Mouse (Mus musculus): ENCODE measurements at regions not wholly inside any gene's neighbourhood (a gene's known extent, or its start where the extent isn't known, plus 50 kb on each side); places are given as distances from the start of the nearest gene placed in this dataset.

DNA sequence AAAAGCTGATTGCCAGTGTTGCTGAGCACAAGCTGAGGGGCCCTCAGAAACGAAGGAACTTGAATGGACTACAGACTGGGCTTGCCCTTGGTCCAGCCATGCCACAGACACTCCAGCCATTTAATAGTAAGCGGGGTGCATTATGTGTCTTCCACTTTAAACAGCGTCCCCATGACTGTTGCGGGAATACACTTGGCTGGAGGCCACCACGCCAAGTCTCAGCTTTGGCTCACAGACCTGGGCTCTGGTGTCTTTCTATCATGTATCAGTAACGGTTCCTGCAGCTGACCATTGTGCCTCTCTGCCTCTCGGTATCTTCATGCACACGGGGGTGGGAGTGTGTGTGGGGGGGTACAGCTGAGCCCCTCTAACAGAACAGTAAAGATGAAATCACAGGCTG lies 62.0 kb upstream of the Sdk2 start:
- TF ChIP-seq GATA1 (IDR thresholded peaks at IDR 0.05; ENCODE audit: low read length) (no peak), TAL1 (IDR thresholded peaks at IDR 0.05; ENCODE audit: low read length) (no peak)
